Mouse (Mus musculus): ENCODE data around the gene Tshz3. TPM values are rescaled to one million over a fixed set of nuclear protein-coding genes. Genes with fewer than 3 reads are reported as not detected.

Gene Tshz3
- total RNA-seq, 4 experiments from 2014 or later: 1.1 to 2.2 (median 1.7) TPM

GRCm38 (mm10) chr7:36778456-36778855, 80.5 kb downstream of the Tshz3 start:
- DNase-seq (ENCODE audit: low spot score in 2 of 2): no peak

- no peak for DNase-seq (ENCODE audit: low spot score in 2 of 2)
These were observed 86.4 kb downstream of the Tshz3 start for GRCm38 (mm10) chr7:36784243-36784773.

DNA sequence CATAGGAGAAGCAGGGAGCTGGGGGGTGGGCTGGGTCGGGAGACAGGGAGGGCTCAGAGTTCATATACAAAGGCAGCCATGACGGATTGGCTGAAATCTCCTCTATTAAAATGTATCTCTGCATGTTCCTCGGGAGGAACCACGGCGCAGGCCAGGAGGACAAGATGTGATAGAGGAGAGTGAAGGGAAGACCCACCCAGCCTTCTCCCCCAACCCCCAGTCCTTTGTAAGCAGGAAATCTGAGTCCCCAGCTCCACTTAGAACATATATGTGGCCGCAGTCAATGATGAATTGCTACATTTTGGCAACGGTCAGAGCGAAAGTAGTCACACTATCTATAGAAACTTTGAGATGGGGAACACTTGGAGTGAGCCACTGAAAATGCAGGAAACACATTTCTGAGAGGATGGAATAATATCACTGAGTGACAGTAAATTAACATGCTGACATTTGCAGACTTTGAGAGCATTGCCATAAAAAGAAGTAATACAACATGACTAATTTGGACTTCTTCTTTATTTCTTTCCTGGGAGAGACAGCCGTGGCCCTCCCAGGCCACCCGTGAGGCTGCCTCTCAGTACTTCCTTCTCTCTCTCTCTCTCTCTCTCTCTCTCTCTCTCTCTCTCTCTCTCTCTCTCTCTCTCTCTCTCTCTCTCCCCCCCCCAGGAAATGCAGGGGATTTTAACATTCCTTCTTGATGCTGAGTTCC, 88.9 kb downstream of the Tshz3 start:
- no peak for DNase-seq (ENCODE audit: low spot score in 2 of 2)

DNA sequence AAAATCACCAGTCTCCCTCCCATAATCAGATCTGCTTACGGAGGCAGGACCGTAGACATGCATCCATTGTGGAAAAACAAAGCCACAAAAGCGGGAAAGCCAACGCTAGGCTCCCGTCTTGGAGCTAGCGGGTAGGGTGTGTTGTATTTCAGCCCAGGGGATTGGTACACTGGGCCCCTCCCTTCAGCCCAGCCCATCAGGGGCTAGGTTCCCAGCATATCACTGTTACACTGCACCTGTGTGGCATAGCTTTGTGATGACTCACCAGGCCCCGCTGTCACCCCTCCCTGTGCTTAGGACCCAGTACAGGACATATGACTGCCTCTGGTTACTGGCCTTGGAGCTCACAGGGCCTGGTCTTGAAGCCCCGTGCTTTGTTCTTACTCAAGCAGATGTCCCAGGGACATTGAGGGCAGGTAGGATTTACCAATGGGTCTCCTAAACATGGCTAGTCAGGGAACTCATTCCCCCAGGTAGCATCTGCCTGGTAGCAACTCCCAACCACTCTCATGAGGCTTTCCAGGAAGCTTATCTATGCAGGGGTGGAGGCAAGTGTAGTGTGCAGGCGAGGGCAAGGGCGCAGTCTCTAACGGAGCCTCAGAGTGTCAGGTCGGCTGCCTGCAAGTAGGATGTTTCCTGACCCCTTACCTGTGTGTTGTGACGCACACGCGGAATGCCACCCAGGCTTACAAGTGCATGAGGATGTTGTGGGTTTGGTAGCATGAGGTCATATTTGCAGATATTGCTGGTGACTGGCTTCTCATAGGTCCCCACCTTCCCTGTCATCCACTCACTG, 98.7 kb downstream of the Tshz3 start:
- no peak for DNase-seq (ENCODE audit: low spot score in 2 of 2)

Measured in gastrocnemius, adult 8-10 months (tissue).